Mouse (Mus musculus) lung, adult 2 months (tissue): ENCODE data around the gene Lypd4.

Experiments used
- CTCF ChIP-seq: fragments of 200-500 bp; IDR thresholded peaks from 2 replicates; pipeline ENCODE4 v1.5.1; 2011; ENCODE audit warnings: mild to moderate bottlenecking, low read length, control low read depth; ENCODE audit not compliant: insufficient read depth
- POLR2A ChIP-seq: fragments of 200-500 bp; IDR thresholded peaks from 2 replicates; pipeline ENCODE4 v1.6.1; 2011; ENCODE audit warnings: low read depth, mild to moderate bottlenecking, control low read depth, low read length, borderline replicate concordance; ENCODE audit errors: extremely low read depth

- TF ChIP-seq POLR2A (no peak), CTCF (no peak)
Observed at GRCm38 (mm10) chr7:24889431-24890220, 19.9 kb upstream of the Lypd4 start.
